Mouse (Mus musculus) c-Kit-positive CD71-negative TER-119-negative erythroid progenitor cells, embryonic 14.5 days (primary cell): ENCODE measurements around the gene Zcchc13.

ENCODE experiments used
- DNase-seq: peaks from one replicate; pipeline ENCODE4 v3.0.0-alpha.2; 2013; ENCODE audit warnings: low read depth

Zcchc13 gene

DNA sequence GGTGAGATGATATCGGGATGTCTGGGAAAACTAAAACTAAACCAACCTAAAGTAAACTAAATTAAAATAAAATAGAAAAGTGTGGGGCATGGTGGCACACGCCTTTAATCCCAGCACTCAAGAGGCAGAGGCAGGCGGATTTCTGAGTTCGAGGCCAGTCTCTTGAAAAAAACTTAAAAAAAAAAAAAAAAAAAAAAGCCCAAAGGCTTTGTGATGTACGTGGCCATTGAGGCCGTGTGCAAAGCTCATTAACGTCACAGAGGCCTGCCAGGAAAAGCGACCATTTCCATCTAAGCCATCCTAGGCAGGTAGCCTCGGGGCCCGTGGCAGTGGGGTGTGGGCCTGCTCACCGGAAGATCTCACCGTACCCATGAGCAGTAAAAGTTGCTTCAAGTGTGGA lies at the start of gene Zcchc13:
Gene Zcchc13 (plus strand): TSS at position 284 of the 400 bp plus-strand sequence.
- DNase-seq: no peak

DNA sequence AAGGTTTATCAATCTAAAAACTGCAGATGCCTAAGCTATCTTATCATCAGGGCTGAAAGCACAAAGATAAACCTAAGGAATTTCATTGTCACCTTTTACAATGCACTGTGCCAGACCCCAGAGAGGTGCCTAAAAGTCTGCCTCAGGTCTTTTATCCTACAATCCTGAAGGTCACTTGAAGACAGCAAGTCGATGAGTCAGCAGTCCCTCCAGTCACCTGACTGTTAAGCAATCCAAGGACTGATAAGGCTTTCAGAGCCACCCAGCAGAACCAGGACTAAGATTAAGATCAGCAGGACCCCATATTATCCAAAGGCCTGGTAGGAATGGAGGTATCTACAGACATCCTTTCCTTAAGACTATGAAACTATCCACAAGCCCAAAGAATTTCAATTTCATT lies 46.1 kb upstream of the Zcchc13 start:
- DNase-seq: no peak

DNA sequence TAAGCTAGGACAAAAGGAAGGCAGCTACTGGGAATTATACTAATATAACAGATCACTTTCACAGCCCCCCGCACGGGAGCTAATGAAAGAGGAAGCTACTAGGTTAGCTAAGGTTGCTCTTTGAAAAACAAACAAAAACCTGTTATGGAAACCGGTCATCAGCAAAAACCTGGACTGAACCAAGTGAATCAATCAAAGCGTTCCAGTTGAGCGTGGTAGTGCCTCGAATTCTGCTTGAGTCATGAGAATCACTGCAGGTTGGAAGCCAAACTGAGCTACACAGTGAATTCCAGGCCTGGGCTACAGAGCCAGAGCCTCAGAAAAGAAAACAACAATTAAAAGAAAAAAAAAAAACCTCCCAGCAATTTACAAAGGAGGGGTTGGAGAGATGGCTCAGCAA lies 38.3 kb upstream of the Zcchc13 start:
- DNase-seq: no peak

DNA sequence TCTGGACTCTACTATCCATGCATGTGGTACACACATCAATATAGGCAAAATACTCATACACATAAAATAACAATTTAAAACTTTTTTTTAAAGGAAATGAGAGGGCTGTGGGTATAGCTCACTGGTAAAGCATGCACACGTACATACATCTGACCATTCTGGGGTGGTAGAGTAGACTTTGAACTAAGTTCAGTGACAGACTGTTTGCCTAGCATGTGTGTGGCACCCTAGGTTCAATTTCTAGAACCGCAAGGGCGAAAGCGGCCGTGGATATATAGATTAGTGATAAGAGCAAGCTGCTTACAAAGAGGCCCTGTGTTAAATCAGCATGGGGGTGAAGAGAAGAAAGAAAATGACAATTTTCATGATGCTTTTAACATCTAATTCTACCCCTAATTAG lies 27.8 kb upstream of the Zcchc13 start:
- no peak for DNase-seq

DNA sequence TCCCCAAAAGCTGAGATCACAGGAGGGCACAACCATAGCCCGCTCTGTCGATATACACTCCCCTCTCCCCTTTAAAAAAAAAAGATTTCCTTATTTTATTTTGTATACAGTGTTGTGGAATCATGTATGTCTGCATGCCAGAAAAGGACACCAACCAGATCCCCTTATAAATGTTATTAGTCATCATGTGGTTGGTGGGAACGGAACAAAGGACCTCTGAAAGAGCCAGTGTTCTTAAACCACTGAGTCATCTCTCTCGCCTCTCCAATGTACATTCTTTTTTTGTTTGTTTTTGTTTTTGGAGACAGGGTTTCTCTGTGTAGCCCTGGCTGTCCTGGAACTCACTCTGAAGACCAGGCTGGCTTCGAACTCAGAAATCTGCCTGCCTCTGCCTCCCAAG lies 26.2 kb upstream of the Zcchc13 start:
- no peak for DNase-seq

DNA sequence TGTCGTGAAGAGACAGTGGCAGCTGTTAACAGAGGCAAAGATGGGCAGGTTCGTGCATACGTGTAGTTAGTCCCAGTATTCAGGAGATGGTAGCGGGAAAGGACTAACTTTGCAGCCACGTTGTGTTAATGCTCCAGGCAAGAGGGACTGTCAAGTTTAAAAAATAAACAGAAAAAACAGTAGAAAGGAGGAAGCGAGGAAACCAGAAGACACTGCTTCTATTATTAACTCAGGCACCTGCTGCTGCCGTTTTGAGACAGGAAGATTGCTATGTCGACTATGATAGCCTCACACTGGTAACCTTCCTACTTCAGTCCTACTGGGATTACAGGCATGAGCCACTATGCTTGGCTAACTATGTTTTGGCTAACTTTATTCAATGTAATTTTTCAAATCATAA lies 24.9 kb upstream of the Zcchc13 start:
- no peak for DNase-seq

DNA sequence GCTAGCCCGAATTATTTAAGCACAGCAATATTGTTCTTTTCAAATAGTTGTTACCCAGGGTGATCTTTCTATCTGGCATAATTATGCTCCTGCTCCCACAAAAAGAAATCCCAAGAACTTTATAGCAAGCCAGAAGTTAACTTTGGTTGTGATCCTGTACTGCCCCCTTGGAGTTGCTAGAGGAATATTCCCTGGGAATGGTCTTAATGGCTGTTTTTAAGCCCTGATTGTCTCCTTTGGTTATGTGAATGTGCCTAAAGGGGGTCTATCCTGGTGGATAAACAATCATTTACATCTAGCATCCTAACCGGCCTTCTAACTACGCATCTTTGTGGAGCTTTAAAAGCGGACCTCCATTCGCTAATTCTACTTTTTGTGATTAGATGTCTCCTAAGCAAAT lies 20.0 kb upstream of the Zcchc13 start:
- no peak for DNase-seq

DNA sequence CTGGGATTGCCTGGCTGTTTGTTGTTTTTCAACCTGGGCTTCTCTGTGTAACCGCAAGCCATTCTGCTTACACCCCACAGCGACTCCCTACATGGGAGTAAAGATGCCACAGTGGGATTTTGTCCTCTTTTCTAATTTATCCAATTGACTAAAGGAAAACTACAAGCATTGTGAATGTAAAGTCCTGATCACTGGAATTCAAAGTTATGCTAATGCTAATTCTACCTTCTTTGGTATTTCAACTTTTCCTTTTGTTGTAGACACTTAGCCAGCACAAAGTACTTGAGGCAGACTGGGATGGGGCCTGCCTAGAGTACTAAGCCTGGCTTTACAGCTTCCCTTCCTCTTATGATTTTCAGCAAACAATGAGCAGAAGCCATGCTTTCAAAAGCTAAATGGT lies 18.9 kb upstream of the Zcchc13 start:
- no peak for DNase-seq

DNA sequence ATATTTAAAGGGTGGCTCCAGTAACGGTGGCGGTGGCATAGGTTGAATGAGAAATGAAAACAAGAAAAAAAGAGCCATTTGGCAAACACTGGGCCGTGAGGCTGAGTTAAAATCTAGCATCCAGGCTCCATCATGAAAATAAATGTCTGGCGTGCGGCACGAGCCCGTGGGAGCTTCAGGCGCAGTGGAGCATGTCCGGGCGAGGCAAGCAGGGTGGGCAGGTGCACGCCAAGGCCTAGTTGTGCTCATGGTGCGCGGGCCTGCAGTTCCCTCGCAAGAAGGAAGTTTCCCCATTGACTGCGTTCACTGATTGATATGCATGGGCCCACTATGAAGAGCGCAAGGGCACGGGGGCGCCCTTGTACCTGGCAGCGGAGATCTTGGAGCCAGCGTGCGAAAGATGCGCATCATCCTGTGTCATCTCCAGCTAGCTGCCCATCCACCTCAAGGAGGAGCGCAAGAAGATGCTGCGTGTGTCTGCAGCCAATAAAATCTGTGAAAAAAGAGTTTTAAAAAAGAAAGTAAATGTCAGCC lies 15.6 kb upstream of the Zcchc13 start:
- no peak for DNase-seq

DNA sequence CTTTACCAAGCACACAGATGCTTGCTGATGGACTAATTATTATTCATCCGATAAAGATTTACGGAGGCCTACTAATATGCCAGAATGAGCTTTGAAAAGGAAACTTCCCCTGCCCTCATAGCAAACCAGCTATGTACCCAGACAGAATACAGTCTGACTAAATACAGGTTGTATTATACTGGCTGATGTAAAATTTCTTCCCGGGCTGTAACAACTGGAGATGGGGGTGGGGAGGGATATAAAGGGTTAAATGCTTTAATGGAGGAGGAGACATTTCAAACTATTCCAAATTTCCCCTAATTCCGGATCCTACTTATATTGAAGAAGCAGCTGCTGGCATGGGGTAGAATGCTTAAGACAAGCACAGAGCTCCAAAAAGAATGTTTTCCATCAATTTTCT lies 14.9 kb upstream of the Zcchc13 start:
- no peak for DNase-seq

DNA sequence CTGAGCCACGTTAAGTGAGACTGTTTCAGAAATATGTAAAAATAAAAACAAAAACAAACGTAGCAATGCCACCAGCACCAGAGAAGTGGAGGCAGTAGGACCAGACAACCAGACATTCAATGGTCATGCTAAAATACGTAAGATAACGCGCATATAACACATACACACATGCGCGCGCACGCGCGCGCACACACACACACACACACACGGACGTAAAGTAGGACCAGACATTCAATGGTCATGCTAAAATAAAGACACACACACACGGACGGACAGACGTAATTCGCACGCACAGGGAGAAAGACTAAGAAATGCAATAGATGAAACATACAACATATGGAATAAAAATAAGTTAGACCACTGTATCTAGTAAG lies 14.2 kb upstream of the Zcchc13 start:
- DNase-seq: no peak

DNA sequence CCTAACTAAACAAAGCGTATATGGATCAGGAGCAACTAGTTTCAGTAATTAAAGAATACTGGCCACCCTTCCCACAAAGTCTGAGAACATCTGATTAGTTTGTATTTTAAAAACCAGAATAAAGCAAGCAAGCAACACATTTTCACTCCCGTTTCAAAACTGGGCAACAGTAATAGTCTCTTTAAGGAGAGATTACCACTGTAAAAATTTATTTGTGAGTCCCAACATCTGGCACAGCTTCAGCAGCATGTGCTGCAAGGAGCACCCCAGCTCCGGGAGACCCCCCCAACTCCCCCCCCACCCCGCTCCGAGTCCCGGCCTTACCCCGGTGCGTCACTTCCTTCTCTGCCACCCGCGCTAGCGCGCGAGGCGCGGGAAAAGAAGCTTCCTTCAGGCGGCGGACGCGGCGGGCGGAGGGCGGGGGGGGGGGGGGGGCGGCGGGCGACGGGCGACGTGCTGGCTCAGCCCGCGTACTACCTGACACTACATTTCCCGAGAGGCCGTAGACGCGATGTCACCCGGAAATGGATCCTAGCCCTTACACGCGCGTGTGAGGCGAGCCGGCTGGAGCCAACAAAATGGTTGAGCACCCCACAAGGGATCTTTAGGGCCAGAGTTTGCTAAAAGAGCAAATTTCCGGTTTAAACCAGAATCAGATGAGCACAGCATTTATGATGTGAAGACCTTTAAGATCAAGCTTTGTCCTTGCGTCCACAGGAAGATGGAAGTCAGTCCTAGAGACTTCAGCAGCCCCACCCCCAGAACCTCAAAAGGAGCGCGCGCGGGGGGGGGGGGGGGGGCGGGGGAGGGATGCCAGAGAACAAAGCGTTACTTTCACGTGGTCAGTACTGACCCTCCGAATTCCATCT lies 13.6 kb upstream of the Zcchc13 start:
- DNase-seq: peak; percentile 57

DNA sequence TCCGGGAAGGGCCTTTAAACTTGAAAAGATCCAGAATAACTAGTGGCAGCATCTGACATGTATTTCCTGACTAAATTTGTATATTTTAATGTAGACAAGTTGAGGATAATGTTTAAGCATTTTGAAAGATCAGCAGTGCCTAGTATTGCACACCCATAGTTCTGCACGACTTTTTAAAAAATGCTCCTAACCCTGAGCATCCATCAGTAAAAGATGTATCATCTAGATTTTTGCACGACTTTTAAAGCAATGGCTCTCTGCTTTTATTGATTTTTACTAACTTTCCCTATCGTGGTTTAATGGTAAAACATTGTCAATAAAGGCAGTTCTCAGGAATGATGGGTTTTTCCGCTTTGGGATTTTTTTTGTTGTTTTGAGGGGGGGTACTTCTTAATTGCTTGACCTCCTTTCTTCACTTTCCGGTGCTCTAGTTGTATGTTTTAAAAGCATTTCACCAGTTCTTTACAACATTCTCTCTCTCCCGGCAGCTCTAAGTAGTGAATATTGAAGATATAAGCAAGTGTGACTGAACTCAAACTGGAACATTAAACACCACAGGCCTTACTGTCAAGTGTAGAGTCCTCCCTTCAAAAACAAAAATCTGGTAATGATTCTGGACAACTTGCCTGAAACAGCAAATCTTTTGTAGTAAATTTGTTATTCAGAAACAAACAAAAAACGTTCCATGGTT lies 12.8 kb upstream of the Zcchc13 start:
- DNase-seq: no peak

DNA sequence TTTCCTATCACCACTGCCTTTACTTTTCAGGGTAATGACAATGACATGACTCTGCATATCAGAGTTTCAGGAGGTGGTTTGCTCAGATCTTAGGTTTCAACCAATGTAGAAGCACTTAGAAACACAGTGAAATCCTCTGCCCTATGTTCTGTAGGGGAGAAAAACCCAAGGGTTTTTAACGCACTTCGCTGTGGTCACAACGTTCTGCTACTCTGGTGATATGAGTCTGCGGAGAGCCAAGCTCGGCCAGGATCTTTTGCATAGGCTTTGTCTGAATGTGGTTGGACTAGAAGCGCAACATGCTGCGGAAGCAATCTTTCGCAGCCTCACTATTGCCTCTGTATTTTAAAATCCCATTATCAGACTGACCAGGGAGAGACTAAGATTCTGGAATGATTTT lies 8.6 kb upstream of the Zcchc13 start:
- DNase-seq: no peak

DNA sequence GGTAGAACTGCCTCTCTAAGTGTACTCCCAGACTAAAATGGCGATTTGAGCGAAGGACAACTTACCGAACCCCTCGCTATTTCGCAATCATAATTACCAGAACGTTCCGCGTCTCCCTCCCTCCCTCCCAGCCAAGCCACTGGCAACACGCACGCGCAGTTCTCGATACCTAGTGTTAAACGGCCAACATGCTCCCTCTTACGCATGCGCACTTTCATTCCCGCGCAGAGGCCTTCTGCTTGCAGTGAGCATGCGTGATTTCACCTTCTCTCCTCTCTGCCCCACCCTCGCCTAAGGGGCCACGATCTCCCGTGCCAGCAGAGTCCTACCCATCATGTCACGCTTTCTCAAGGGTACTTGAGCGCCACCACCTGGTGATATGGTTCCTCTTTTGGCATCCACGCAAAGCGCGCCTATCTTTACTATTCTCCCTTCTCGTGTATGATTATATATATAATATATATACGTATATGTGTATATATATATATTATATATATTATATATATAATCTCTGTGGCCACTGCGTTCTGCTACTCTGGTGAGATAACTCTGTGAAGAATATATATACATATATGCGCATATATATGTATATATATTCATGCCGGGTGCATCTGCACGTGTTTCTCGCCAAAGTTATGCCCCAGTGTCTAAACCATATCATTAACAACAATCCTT lies 8.0 kb upstream of the Zcchc13 start:
- DNase-seq: peak; percentile 90

DNA sequence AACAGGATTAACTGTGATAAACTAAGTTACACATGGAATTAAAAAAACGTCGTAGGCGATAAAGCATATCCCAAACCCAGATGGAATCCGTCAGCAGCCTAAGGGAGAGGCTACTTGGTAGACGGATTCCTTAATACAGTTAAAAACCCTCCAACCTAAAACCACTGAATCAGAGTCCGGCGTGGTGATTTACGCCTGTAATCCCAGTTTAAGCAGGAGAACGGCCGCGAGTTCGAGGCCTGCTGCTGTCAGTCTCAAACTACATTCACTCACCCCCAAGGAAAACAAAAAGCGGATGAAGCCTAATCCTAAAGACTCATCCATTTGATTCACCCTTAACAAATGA lies 7.5 kb upstream of the Zcchc13 start:
- DNase-seq: no peak

DNA sequence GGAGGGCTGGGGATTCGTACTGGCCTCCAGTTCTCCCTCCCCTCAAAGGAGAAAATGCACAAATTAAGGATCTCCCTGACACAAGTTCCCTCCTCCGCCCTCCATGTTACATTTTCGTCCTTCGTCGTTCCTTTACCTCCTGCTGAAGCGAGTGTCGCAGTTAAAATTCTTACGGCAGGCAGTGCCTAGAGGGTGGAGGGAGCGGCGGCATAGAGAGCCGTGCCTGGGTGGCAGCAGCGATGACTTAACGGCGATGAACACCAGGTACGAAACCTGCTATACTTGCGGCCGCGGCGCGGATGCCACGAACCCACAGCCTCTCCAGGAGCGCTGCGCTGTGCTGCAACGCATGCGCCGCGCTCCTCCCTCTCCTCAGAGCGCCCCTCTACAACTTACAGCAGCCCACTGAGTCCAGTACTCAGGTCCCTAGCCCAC lies 7.0 kb upstream of the Zcchc13 start:
- no peak for DNase-seq

DNA sequence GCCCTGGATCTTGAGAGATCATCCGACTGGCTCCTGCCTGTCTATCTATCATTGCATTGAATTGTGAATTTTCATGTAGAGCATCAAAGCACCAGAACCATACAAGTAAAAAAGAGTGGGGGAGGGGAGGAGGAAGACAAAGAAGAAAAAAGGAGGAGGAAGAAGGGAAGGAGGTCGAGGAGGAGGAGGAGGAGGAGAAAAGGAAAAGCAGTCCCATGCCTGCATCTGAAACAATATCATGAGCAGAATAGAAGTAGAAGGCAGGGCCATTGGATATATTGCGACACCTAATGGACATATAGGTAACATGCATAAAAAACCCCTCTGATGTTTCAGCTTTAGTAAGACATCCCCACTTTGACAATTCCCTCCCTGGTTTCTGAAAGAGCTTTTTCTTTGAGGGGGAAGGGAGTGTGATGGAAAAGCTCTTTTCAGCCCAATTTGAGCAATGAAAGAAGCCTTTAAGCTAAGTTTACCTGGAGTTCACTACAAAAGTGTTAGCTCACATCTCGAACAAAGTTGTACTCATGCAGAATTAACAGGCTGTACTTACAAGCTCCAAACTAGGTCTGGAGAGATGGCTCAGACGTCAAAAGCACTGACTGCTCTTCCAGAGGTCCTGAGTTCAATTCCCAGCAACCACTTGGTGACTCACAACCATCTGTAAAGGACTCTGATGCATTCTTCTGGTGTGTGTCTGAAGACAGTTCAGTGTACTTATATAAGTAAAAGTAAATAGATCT lies 5.8 kb upstream of the Zcchc13 start:
- no peak for DNase-seq

DNA sequence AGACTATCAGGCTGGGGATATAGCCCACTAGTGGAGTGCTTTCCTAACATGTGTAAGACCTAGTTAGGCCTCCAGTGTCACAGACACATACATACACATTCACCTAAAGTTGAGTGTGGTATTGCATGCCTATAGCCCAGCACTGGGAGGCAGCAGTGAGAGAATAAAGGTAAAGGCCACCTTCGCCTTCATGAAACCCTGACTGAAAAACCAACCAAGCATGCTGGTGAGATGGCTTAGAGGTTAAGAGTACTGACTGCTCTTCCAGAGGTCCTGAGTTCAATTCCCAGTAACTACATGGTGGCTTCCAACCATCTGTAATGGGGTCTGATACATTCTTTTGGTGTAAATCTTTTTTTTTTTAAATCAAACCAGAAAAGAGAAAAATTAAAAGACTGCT lies 1.5 kb upstream of the Zcchc13 start:
- DNase-seq: no peak

DNA sequence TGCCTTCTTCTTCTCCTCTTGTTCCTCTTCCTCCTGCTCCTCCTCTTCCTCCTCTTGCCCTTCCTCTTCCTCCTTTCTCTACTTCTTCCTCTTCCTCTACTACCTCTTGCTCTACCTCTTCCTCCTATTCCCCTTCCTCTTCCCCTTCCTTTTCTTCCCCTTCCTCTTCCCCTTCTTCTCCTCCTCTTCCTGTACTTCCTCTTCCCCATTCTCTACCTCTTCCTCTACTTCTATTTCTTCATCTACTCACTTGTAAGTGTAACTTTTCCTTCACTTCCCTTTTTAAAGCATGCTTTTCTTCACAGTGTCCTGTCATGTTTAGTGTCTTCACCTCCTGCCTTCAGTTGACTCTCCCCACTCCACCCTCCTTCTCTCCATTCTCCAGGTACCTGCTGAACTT lies 3.5 kb downstream of the Zcchc13 start:
- no peak for DNase-seq

DNA sequence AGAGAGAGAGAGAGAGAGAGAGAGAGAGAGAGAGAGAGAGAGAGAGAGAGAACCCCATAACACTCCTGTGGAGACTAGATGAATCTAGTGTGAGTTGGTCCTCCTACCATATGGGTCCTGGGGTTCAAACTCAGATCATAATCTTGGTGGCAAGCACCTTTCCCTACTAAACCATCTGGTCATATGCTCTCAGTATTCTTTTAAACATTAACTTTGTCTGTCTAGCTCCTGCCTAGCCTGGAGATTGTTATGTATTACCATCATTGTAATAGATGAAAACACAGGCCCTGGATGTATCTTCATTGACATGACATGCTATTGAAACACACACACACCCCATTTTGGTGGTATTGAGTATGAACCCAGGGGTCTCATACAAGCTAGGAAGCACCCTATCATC lies 5.6 kb downstream of the Zcchc13 start:
- no peak for DNase-seq

DNA sequence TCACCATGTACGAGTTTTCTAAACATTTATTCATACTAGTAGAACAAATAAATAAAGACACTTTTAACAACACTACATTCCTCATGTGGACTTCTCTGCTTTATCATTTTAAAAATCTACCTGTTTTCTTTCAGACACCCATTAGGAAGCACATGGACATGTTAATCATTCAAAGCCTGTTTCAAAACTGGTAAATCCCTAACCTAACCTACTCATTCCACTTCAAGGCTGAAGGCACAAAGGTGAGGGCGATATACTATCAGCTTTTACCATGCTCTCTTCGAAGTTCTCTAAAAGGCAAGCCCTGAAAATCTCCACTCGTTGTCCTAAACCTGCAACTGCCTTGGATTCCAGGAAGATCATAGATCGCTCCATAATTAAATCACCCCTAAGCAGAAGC lies 8.2 kb downstream of the Zcchc13 start:
- no peak for DNase-seq
